Mouse (Mus musculus): ENCODE results near the gene Fabp3. TPM values are rescaled to one million over a fixed set of nuclear protein-coding genes. Genes with fewer than 3 reads are reported as not detected.

Gene Fabp3
- polyA plus RNA-seq, 1 experiment from 2014 or later, result 143 TPM

DNA sequence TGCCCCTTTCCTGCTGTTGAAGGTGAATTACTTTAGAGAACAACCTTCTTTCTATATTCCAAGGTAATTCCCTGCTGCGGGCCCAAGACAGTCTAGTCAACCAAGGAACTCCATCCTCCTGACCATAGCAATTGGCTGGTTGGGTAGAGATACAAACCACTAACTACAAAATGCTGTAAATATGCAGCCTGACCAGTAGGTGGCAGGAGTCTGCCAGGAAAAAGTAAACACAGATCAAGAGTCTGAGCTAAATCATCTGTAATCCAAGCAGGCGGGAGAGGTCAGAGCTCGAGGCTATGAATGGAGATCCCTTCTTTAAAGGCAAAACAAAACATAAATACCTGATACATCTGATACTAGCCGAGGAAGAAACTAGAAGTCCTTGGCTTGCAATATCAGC is 33.3 kb downstream of the Fabp3 start:
- Histone ChIP-seq H3K4me3 (replicated peaks; ENCODE audit: low read length) (no peak overlapping the region), H3K4me2 (ENCODE audit: low read length) (no peak overlapping the region), H3K27ac (ENCODE audit: low read length) (no peak overlapping the region), H3K27me3 (replicated peaks; ENCODE audit: control insufficient read depth, insufficient read depth, low read length) (no peaks in the 10 kb centered on the region), H3K9ac (replicated peaks; ENCODE audit: low read depth, low read length) (no peak overlapping the region), H3K36me3 (ENCODE audit: control insufficient read depth, insufficient read depth) (no peaks in the 10 kb centered on the region), H3K4me1 (replicated peaks; ENCODE audit: control insufficient read depth, insufficient read depth, low read length) (no peaks in the 10 kb centered on the region), H3K9me3 (ENCODE audit: control insufficient read depth, low read length) (no peaks in the 10 kb centered on the region)
- ATAC-seq, result no peak
- WGBS, result 23% methylated on average over 4 of the region's 4 CpGs

DNA sequence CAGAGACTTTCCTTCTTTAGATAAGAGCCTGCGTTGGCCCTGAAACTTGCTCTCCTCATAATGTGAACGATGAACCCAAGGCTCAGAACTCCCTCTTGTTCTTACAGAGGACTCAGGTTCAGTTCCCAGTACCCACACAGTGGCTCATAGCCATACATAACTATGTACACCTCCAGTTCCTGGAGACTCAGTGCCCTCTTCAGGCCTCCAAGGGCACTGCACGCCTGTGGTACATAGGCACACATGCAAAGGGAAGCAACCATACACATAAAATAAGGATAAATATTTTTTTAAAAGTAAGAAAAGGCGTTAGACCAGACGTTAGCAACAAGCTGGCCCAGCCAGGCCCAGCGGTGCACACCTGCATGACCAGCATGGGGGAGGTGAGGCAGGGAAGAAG is 41.3 kb downstream of the Fabp3 start:
- no peaks in the 10 kb centered on the region for H3K4me1 ChIP-seq (replicated peaks; ENCODE audit: control insufficient read depth, insufficient read depth, low read length)
- H3K27ac ChIP-seq (ENCODE audit: low read length), result no peak overlapping the region
- H3K27me3 ChIP-seq (replicated peaks; ENCODE audit: control insufficient read depth, insufficient read depth, low read length), result no peaks in the 10 kb centered on the region
- H3K9me3 ChIP-seq (ENCODE audit: control insufficient read depth, low read length), result no peaks in the 10 kb centered on the region
- whole genome bisulfite sequencing, result 92% methylated on average over 6 of the region's 6 CpGs
- no peak overlapping the region for H3K9ac ChIP-seq (replicated peaks; ENCODE audit: low read depth, low read length)
- peaks cover 5% of the 10 kb centered on the region for H3K36me3 ChIP-seq (ENCODE audit: control insufficient read depth, insufficient read depth)
- H3K4me3 ChIP-seq (replicated peaks; ENCODE audit: low read length), result no peak overlapping the region
- no peak for ATAC-seq
- H3K4me2 ChIP-seq (ENCODE audit: low read length), result no peak overlapping the region

GRCm38 (mm10) chr4:130350690-130351422 is 42.5 kb downstream of the Fabp3 start:
- no peak for ATAC-seq
- no peak overlapping the region for H3K4me2 ChIP-seq (ENCODE audit: low read length)
- H3K9me3 ChIP-seq (ENCODE audit: control insufficient read depth, low read length), result no peaks in the 10 kb centered on the region
- H3K4me1 ChIP-seq (replicated peaks; ENCODE audit: control insufficient read depth, insufficient read depth, low read length), result no peaks in the 10 kb centered on the region
- H3K27me3 ChIP-seq (replicated peaks; ENCODE audit: control insufficient read depth, insufficient read depth, low read length), result no peaks in the 10 kb centered on the region
- peaks cover 5% of the 10 kb centered on the region for H3K36me3 ChIP-seq (ENCODE audit: control insufficient read depth, insufficient read depth)
- no peak overlapping the region for H3K27ac ChIP-seq (ENCODE audit: low read length)
- no peak overlapping the region for H3K9ac ChIP-seq (replicated peaks; ENCODE audit: low read depth, low read length)
- no peak overlapping the region for H3K4me3 ChIP-seq (replicated peaks; ENCODE audit: low read length)
- 86% methylated on average over 16 of the region's 16 CpGs for WGBS

DNA sequence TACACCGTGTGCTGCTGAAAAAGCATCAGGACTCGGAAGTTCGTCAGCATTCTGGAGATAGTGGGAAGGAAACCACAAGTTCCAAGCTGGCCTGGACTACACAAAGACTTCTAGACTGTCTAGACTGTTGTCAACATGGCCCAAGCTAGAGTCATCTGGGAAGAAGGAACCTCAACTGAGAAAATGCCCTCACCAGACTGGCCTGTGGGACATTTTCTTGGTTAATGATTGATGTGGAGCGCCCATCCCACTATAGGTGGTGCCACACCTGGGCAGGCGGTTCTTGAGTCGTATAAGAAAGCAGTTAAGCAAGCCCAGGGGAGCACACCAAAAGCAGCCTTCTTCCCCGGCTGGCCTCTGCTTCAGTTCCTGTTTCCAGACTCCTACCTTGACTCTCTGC is 44.2 kb downstream of the Fabp3 start:
- no peak for ATAC-seq
- no peaks in the 10 kb centered on the region for H3K27me3 ChIP-seq (replicated peaks; ENCODE audit: control insufficient read depth, insufficient read depth, low read length)
- 95% methylated on average over 7 of the region's 7 CpGs for WGBS
- peaks cover 8% of the 10 kb centered on the region for H3K36me3 ChIP-seq (ENCODE audit: control insufficient read depth, insufficient read depth)
- H3K9ac ChIP-seq (replicated peaks; ENCODE audit: low read depth, low read length), result no peak overlapping the region
- no peak overlapping the region for H3K27ac ChIP-seq (ENCODE audit: low read length)
- no peaks in the 10 kb centered on the region for H3K4me1 ChIP-seq (replicated peaks; ENCODE audit: control insufficient read depth, insufficient read depth, low read length)
- no peak overlapping the region for H3K4me3 ChIP-seq (replicated peaks; ENCODE audit: low read length)
- no peak overlapping the region for H3K4me2 ChIP-seq (ENCODE audit: low read length)
- no peaks in the 10 kb centered on the region for H3K9me3 ChIP-seq (ENCODE audit: control insufficient read depth, low read length)

DNA sequence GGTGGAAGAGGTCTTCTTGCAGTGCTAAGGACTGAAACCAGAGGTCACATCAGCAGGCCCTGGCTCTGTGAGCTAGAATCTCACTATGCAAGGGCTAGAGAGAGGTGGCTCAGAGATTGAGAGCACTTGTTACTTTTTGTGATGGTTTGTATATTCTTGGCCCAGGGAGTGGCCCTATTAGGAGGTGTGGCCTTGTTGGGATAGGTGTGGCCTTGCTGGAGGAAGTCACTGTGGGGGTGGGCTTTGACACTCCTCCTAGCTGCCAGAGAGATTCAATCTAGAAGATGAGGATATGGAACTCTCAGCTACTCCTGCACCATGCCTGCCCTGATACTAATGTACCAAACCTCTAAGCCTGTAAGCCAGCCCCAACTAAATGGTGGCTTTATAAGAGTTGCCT is 49.6 kb downstream of the Fabp3 start:
- no peak overlapping the region for H3K9ac ChIP-seq (replicated peaks; ENCODE audit: low read depth, low read length)
- peaks cover 18% of the 10 kb centered on the region for H3K4me1 ChIP-seq (replicated peaks; ENCODE audit: control insufficient read depth, insufficient read depth, low read length)
- H3K9me3 ChIP-seq (ENCODE audit: control insufficient read depth, low read length), result no peaks in the 10 kb centered on the region
- H3K4me2 ChIP-seq (ENCODE audit: low read length), result no peak overlapping the region
- H3K27me3 ChIP-seq (replicated peaks; ENCODE audit: control insufficient read depth, insufficient read depth, low read length), result no peaks in the 10 kb centered on the region
- ATAC-seq, result no peak
- peaks cover 3% of the 10 kb centered on the region for H3K36me3 ChIP-seq (ENCODE audit: control insufficient read depth, insufficient read depth)
- no peak overlapping the region for H3K4me3 ChIP-seq (replicated peaks; ENCODE audit: low read length)
- no peak overlapping the region for H3K27ac ChIP-seq (ENCODE audit: low read length)

- Histone ChIP-seq H3K27me3 (replicated peaks; ENCODE audit: control insufficient read depth, insufficient read depth, low read length) (no peaks in the 10 kb centered on the region), H3K9ac (replicated peaks; ENCODE audit: low read depth, low read length) (peak within 1 kb of the TSS; percentile 92), H3K4me2 (ENCODE audit: low read length) (peak within 1 kb of the TSS; percentile 89), H3K9me3 (ENCODE audit: control insufficient read depth, low read length) (no peaks in the 10 kb centered on the region), H3K4me1 (replicated peaks; ENCODE audit: control insufficient read depth, insufficient read depth, low read length) (peaks cover 18% of the 10 kb centered on the region), H3K27ac (ENCODE audit: low read length) (peak within 1 kb of the TSS; percentile 87), H3K36me3 (ENCODE audit: control insufficient read depth, insufficient read depth) (peaks cover 8% of the 10 kb centered on the region), H3K4me3 (replicated peaks; ENCODE audit: low read length) (peak within 1 kb of the TSS; percentile 98)
- under 1% methylated on average over 49 of the region's 49 CpGs for WGBS
- peak; percentile 99 for ATAC-seq
Observed at GRCm38 (mm10) chr4:130359486-130360237, 51.3 kb downstream of the Fabp3 start, which contains the start of the genes Zcchc17 and Snrnp40. Gene Zcchc17, minus strand, starts transcription at chr4:130359943. Gene Snrnp40, plus strand, starts transcription at chr4:130360132.

GRCm38 (mm10) chr4:130360238-130360590 is 51.8 kb downstream of the Fabp3 start:
- Histone ChIP-seq H3K27ac (ENCODE audit: low read length) (peak overlapping the region; percentile 78), H3K27me3 (replicated peaks; ENCODE audit: control insufficient read depth, insufficient read depth, low read length) (no peaks in the 10 kb centered on the region), H3K36me3 (ENCODE audit: control insufficient read depth, insufficient read depth) (peaks cover 14% of the 10 kb centered on the region), H3K4me2 (ENCODE audit: low read length) (peak overlapping the region; percentile 89), H3K4me1 (replicated peaks; ENCODE audit: control insufficient read depth, insufficient read depth, low read length) (peaks cover 18% of the 10 kb centered on the region), H3K9ac (replicated peaks; ENCODE audit: low read depth, low read length) (peak overlapping the region; percentile 92), H3K4me3 (replicated peaks; ENCODE audit: low read length) (peak overlapping the region; percentile 98), H3K9me3 (ENCODE audit: control insufficient read depth, low read length) (no peaks in the 10 kb centered on the region)
- under 1% methylated on average over 19 of the region's 19 CpGs for WGBS
- ATAC-seq, result no peak; the same call in 1 of the 2 replicates

Other genes with a start within 250 kb of the Fabp3 start
- 63.0 and 63.1 TPM in 2 replicates for gene Pef1, start 206.0 kb upstream of the Fabp3 start, polyA plus RNA-seq (2015; fragmentation: Nextera tagmentation; extraction: Ambion mirVana)
- gene Hcrtr1, start 169.2 kb upstream of the Fabp3 start, polyA plus RNA-seq (2015; fragmentation: Nextera tagmentation; extraction: Ambion mirVana), result 0.30 and 0.81 TPM in 2 replicates
- gene Tinagl1, start 133.5 kb upstream of the Fabp3 start, polyA plus RNA-seq (2015; fragmentation: Nextera tagmentation; extraction: Ambion mirVana), result 4.7 TPM in 2 replicates
- 0.09 and 0.20 TPM in 2 replicates for gene Gm853, start 86.2 kb upstream of the Fabp3 start, polyA plus RNA-seq (2015; fragmentation: Nextera tagmentation; extraction: Ambion mirVana)
- 80.2 and 80.9 TPM in 2 replicates for gene Serinc2, start 29.4 kb upstream of the Fabp3 start, polyA plus RNA-seq (2015; fragmentation: Nextera tagmentation; extraction: Ambion mirVana)
- gene Gm10570, start 79 bp downstream of the Fabp3 start, polyA plus RNA-seq (2015; fragmentation: Nextera tagmentation; extraction: Ambion mirVana), result 0.92 and 1.3 TPM in 2 replicates
- 76.1 and 81.9 TPM in 2 replicates for gene Zcchc17, start 51.3 kb downstream of the Fabp3 start, polyA plus RNA-seq (2015; fragmentation: Nextera tagmentation; extraction: Ambion mirVana)
- gene Snrnp40, start 51.5 kb downstream of the Fabp3 start, polyA plus RNA-seq (2015; fragmentation: Nextera tagmentation; extraction: Ambion mirVana), result 125 and 126 TPM in 2 replicates